Mouse (Mus musculus) kidney, adult 8-10 months (tissue): ENCODE results near the gene Zfp212.
A peak's percentile ranks its signal among the peaks of the same experiment; 100 is the strongest.
"Not testable (repeated sequence)": the region's sequence is repeated elsewhere in the genome, so short reads cannot be mapped to it uniquely, and the experiment has no call there.

Source experiments
- DNase-seq, 2 experiments: peaks; one replicate each; pipeline ENCODE4 v3.0.0; 2022

Zfp212 gene

GRCm38 (mm10) chr6:47943021-47943691 is 22.9 kb downstream of the Zfp212 start:
- DNase-seq: peak; percentile 32 to 61

GRCm38 (mm10) chr6:47943721-47944120 is 23.4 kb downstream of the Zfp212 start:
- no peak for DNase-seq

GRCm38 (mm10) chr6:47947388-47947787 is 27.1 kb downstream of the Zfp212 start:
- DNase-seq: no peak

- peak; percentile 95 to 96 for DNase-seq
Measured at GRCm38 (mm10) chr6:47953191-47953726, 33.0 kb downstream of the Zfp212 start, which contains the start of gene Zfp956. Zfp956 (plus strand) TSS chr6:47953390.

- DNase-seq: no peak
Measured at GRCm38 (mm10) chr6:47954425-47954824, 34.1 kb downstream of the Zfp212 start.

- DNase-seq: no peak
Measured at GRCm38 (mm10) chr6:47957816-47958215, 37.5 kb downstream of the Zfp212 start.

- DNase-seq: no peak
Measured at GRCm38 (mm10) chr6:47960685-47961421, 40.6 kb downstream of the Zfp212 start.

- DNase-seq: no peak
Measured at GRCm38 (mm10) chr6:47963051-47963450, 42.8 kb downstream of the Zfp212 start.

- DNase-seq: not testable (repeated sequence)
Measured at GRCm38 (mm10) chr6:47968166-47968565, 47.9 kb downstream of the Zfp212 start.

GRCm38 (mm10) chr6:47974599-47974998 is 54.3 kb downstream of the Zfp212 start:
- DNase-seq: no peak

GRCm38 (mm10) chr6:47978897-47979368 is 58.7 kb downstream of the Zfp212 start:
- DNase-seq: peak; percentile 86 to 91
